Mouse (Mus musculus) urinary bladder, postnatal 4 days (tissue): ENCODE measurements at regions not wholly inside any gene's neighbourhood (a gene's known extent, or its start where the extent isn't known, plus 50 kb on each side); places are given as distances from the start of the nearest gene placed in this dataset.

Experiments
- DNase-seq, 2 experiments: peaks; one replicate each; pipeline ENCODE4 v3.0.0; 2021 to 2022; ENCODE audit warnings: low spot score in 2 of 2

DNA sequence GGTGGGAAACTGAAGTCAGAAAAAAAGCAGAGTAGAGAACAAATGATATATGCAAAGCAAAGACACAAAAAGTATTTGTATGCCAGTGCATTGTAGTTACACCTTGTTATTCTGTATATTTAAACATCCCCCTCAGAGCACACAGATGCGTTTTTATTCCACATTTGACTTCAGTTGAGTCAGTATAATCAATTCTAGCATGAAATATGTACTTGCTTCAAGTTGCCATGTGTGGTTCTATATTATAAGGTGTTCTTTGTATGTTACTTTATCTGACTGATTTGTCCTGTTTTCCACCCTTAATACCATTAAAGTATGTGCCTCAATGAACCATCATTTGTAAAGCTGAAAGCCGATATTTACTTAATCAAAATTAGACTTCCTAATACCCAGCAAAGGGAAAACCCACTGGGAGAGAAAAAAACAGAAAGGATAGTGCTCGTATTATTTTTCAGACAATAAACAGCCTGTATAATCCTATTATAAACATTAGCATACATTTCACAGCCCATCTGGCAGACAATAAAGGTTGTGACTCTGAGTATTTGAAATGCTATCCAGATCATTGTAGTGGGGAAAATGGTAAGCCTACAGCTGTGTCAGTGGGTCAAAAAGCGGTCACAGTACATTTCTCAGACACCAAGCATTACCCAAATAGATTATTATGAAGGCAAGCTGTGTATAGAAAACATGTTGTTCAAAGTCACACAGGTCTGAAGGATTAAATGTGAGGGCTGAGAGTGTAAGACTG lies 189.1 kb upstream of the Bmp2 start:
- no peak for DNase-seq

DNA sequence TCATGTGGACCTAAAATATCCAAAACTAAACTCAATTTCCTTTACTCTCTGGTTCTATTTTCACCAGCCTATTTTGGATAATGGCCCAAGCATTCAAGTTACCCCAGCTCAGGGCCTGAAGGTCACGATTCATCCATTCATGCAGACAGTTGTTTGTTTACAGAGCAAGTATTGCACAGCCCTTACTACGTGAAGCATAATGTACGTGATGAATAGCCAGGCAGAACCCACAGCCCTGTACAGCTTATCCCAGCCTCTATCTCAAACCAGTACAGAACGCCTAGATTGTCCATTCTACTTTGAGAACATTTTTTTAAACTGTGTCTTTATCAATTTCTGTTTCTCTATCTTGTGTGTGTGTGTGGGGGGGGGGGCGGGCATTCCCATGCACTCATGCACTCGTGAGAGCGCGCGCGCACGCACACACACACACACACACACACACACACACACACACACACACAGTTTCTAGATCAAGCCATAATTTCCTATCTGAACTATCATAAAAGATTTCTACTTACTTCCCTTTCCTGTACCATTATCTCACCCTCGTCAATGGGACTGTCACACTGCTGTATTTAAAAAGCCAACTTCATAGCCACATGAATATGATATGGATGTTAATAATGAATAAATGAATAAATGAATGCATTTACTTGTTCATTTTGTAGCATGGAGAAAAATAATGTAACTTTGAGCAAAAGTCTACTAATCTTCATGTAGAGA lies 180.3 kb upstream of the Bmp2 start:
- no peak for DNase-seq

DNA sequence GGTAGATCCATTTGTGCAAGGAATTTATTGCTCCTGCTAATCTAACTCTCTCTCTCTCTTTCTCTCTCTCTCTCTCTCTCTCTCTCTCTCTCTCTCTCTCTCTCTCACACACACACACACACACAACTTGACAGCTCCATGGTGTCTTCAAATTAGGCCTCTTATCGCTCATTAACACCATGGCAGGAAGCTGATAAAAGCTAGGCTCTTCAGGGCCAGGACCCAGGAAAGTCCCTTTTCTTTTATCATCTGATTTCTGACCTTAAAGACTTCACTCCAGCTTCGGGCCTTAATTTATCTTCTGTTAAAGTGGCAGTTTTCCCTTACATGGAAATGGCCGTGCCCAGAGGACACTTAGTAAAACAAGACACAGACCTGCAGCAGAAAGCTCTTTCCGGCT lies 178.4 kb upstream of the Bmp2 start:
- DNase-seq: no peak

DNA sequence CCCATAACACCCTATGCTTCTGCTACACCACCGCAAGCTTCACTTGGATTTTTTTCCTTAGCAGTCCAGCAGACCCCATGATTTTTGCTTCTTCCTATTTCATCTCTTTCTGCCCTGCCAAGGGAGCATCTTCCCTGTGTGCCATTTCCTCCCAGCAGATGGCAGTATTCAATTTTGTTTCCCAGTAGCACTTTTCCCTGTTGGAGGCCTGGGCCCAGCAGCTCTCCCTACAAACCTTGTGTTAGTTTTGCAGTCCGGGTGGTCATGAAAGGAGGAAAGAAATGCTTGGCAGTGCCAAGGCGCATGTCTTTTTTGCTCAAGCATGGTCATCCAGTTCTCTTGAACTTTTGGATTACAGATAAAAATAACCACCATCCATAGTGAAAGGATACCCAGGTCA lies 170.9 kb upstream of the Bmp2 start:
- peak; percentile 27 to 64 for DNase-seq

DNA sequence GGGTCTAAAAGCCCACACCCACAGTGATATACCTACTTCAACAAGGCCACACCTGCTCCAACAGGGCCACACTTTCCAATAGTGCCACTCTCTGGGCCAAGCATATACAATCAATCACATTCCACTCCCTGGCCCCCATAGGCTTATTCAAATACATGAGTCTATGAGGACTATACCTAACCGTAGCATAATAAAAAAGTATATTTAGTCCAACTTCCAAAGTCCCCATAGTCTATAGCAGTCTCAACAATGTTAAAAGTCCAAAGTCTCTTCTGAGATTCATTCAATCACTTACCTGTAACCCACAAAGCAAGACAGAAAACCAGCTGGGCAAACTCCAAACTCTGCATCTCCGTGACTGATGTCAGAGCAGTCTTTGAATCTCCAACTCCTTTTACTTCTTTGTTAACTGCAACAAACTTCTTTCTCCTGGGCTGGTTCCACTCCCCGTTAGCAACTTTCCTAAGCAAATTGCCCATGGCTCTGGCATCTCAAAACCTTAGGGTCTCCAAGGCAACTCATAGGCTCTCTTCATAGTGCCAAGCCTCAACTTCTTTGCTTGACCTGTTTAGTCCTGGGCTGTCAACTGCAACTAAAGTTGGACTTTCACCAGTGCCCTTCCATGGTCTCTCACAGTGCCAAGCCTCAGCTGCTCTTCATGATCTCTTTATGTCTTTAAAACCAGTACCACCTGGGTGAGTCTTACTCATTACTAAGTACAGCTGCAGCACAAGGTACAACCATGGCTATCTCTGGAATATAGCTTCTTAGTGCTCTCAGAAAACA lies 168.6 kb upstream of the Bmp2 start:
- DNase-seq: no peak

DNA sequence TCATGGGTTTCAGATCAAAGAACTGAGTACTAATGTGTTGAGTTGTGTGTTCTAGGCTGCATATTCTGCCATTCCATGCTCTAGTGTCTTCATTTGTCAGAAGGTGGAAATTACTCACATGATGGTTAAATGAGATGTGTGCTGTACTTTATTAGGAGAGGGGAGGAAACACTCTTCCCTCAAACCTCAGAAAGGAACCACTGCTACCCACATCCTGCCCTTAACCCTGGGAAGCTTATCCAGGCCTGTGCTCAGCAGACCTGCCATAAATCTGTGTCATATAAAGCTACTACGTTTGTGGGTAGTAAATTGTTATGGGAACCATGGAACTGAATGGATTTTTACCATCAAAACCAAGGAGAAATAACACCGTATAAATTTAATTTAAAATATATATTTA lies 166.7 kb upstream of the Bmp2 start:
- no peak for DNase-seq

DNA sequence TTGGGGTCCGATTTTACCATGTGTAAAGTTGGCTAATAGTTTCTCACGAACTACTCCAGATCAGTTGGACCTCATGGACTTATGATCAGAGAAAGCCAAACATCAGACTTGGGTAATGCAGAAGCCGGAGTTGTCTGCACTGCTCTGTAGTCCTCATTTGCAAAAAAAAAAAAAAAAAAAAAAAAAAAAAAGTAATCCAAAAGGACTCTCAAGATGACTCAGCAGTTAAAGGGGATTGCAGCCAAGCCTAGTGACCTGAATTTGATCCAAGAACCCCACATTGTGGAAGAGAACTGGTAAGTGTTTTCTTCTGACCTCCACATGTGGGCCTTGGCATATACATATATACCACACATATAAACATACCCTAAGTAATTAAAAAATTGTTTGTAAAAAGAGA lies 164.6 kb upstream of the Bmp2 start:
- DNase-seq: no peak

DNA sequence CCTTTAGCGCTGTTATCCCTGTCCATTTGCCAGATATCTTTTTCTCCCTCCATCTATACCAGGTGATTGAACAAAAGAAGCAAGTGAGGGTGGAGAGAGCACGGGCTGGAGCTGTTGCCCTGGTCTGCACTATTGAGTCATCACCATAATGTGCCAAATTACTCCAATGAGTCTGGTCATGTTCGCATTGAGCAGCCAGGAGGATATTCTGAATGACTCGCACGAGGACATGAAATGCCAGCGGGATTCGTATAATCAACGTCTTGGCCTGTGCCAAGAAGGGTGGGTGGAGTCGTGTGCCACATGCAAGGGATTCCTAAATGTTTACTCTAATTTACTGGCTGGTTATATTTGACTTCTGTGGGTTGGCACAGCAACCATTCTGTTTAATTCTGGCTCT lies 159.7 kb upstream of the Bmp2 start:
- DNase-seq: no peak

DNA sequence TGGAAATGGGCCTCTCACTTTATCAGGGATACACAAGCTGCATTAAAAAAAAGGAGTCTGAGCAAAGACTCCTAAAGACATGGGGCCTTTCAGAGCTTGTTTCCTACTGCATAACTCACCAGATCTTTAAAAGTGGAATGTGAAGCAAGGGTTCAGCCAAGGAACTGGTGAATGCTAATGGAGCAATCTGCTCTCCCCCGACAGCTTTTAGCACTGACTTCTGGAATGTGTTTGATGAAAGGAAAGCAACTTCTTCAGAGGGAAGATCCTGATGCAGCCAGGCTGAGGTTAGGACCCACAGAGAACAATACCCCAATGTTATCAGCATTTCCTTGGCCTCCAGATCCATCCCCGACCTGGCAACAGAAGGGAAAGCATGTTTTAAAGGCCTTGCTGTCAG lies 154.4 kb upstream of the Bmp2 start:
- DNase-seq: no peak

DNA sequence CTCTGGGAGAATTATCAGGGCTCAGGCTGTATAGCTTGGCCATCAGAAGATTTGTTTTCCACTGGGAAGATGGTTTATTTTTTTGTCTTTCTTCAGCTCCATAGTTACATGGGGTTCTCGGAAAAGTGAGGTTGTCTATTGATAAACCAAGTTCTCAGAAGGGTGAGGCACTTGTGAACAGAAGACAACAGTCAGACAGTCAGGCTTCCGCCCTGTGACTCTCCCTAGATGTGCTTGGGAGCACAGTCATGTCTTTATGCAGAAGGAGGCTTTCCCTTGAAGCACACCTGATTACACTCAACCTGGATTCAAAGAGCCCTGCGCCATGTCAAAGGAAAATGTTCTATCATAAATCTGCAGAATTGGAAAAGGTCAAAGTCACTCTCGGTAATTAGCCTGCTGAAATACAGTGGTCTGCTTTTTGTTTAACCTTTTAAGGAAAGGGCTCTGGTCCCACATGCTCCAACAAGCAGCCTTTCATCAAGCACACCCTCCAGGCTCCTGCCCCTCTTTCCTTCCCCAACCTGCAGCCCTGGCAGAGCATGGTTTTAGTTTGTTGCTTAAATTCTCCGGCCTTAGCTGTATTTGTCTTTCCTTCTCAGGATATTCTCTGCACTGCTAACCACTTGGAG lies 152.8 kb upstream of the Bmp2 start:
- no peak for DNase-seq

DNA sequence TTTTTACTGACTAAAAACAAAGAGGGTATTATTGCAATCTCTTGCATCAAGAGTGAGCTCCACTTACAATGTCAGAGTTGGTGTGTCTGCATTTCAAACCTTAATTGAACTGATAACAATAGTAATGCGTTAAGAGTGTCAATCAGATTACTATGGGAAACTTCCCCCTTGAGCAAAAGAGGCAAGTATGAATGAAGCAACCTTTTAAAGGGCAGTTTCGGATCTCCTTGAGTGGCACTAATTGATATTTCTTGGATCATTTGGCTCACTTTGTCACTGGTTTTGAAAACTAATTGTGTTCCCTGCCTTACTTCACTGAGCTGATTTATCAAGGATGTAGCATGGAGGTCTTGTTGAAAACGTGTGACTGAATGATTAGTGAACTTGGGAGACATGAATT lies 151.0 kb upstream of the Bmp2 start:
- no peak for DNase-seq

DNA sequence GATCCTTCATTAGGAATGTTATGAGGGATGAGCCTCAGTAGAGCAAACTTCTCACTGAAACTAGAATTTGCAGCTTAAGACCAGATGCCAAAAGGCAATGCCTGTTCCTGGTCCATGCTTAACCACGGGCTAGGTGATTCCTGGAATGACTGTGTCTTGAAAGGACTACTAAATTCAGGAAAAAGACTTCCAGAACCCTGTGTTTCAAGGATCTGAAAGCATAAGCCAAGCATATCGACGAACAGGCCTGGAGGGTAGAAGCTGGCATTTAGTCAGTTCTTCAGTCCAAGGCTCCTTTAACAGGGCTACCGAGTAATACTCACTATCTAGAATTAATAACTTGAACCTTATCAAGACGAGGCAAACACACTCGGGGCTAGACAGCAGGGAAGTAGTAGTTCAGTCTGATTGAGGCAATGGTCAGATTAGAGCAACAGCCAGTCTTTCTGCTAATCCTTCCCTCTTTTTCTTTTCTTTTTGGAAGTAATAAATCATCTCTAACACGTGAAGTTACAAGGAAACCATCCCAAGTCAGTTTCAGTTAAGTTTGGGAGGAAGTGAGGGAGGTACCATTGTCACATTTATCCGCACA lies 134.9 kb upstream of the Bmp2 start:
- no peak for DNase-seq

DNA sequence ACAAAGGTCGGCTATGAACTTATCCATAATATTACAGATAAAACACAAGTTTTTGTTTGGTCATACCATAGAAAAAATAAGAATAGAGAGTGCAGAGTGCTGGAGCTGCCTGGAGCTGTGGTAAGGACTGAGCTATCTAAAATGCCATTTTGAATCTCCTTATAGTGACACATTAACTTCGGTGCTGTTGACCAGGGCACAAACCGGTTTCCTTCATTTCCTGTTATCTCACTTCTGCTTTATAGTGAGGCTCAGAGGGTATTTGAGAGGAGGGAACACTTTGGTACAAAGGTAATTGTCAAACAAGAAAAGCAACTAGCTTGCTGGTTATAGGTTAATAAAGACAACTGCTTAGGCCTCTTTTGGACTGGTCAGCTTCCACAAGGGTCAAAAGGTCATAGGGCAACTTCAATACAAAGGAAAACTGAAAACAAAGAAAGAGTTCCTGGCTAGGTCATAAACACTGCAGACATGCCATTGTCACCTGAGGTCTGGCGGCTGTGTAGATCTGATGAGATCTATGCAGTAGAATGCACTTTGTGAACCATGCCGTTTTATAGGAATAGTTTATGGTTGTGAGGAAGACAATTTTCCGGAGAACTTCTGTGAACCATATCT lies 132.2 kb upstream of the Bmp2 start:
- DNase-seq: no peak

DNA sequence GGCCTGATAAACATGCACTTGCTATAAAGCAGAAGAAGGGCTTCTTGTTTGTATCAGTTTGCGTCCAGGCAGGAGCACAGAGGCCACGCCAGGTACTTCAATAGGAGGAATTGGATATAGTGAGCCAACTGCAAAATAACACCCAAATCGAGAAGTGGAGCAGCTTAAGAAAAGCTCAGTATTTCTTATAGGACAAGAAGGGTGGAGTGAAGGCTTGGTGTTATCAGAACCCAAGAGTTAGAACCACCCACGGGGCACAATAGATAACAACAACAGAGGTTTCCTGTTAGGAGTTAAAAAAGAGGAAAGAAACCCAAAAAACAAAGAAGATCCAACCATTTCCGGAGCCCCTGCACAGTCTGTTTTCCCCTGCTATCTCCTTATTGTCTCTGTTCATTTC lies 126.4 kb upstream of the Bmp2 start:
- no peak for DNase-seq

DNA sequence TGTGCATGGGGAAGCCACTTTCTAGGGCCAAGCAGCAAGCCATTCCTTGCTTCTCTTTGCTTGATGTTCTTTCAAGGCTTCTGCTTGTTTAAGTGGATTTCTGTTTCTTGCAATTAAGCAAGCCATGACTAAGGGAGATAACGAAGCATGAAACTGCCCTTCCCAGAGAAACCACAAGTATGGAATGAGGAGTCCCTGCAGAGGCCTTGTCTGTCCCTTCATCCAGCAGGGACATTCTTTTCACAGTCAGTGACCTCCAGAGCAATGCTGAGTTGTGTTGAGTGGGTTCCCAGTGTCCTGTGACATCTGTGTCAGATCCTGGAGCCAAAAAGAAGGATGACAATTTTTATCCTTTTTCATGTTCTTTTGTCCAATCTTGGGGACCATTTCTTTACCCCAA lies 124.9 kb upstream of the Bmp2 start:
- no peak for DNase-seq

DNA sequence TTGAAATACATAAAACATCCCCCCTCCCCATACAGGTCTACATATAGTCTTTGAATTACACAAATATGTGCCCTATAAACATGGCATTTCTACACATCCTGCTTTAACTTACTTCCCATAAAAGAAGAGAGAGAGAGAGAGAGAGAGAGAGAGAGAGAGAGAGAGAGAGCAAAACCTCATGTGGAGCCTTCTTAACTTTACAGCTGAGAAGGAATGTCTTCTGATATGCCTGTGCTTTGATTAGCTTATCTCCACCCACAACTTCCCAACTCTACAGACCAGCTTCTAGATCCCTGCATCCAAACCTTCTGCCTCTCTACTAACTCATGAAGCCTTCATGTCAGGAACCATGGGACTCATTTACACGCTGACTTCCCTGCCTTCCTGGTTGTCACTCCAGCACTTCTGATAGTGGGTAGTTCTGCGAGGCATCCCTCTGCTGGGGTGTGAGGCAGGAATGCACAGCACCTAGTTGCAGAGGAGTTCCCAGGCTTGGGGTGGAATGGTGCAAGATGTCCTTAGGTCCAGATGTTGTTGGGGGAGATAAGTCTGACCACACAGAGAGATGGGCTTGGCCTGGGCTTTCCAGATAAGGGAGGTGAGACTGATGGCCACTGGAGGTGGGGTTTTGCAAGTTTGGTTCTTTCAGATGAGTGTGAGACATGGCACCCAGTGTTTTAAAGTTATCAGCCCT lies 122.4 kb upstream of the Bmp2 start:
- DNase-seq: no peak

DNA sequence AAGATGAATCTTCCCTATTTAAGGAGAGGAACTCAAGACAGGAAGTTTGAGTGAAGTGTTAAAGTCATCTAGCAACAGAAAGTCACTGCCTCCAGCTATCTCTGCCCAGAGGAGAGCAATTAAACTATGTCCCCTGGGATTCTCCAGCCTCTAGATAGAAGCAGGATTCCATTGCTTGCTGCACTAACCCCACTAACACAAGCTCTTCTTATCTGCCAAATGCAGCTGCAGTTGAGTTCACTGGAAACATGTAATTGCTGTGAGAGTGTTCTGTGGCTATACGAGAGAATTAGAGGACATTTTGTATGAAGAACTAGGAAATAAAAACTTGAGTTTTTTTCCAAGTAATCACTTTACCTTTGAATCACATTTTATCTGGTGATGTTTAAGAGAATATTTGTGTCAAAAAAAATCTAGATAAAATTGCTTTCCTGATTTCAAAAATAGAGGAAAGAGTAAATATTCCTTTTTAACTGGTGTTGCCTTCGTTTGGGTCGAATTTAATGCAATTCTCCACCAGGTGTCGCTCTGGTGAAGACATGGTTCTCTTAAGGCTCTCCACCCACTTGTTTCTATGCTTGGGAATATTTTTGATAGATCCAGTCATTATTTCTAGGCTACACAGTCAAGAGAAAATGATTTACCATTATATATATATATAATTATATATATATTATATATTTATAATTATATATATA lies 121.1 kb upstream of the Bmp2 start:
- DNase-seq: no peak

DNA sequence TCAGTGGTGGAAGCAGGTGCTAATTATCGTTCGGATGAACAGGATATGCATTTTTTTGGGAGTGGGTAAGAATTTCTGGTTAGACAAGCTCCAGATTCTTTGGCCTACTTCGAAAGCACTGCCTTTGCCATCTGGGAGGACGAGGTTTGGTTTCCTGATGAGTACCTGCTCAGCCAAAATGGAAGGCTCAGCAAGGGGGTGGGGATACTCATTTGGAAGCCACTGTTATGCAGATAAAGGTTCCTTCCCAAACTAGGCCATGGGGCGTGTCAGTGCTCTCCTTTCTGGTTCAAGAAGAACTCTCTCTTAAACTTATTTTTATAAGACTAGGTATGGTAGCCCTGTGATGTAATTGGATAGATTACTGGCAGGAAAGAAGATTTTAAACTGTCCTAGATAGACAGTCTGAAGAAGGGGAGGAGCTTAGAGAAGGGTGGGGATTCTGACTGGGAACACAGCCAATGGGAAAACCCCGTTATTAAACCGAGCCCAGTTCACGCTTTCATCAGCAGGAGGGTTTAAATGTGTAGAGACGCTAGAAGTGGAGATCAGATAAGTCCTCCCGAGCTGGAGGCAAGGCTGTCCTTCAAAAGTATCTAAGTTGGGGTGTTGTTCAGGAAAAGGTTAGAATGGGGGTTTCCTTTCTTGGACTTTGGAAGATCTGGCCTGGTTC lies 119.7 kb upstream of the Bmp2 start:
- no peak for DNase-seq

DNA sequence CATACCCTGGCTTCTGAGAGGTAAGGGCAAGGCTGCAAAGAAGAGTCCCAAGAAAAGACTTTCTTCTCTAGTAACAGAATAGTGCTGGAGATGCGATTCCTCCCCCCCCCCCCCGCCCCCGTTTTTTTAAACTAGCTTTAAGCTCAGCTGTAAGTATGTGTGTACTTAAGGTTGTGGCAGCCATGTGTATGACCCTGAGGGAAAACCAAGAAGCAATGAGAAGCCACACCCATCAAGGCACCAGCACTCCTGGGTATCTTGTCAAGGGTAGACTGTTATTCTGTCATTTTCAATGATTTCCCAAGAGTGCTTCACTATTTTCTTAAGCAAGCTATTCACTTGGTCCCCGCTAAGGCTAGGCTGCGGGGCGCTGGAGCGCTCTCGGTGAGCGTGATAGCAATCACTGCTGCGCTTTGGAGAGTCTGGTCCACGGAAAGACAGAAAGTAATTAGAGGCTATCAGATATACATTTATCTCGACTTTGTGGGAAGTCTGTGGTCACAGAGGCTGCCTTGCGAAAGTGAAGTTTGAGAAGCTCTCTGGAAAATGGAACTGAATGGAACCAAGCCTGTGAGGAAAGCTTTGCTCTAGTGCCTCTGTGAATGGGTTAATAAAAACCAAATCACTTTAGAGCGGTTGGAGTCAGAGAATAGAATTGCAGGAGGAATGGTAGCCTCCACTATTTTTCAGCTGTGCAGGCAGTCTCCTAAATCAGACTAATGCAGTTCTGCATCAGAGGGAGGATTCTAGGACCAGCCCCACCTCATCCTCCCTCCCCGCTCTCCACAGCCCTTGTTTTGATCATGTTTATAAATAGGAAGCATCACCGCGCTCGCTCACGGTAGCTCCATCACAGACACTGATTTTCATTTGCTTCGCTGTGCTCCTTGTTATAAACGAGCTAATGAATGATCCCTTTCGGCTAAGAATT lies 114.8 kb upstream of the Bmp2 start:
- DNase-seq: no peak
